16 mouse cellular contexts compared by ENCODE assay signal in genomic region chr1:37956690-37957431, GRCm38 (mm10). TPM values are rescaled to one million over a fixed set of nuclear protein-coding genes. Genes with fewer than 3 reads are reported as not detected.
DNase-seq lines count a peak whose midpoint lies in the region; ATAC-seq and TF ChIP-seq lines count a peak whose summit lies in the region.
"Had no signal": no experiment of that assay in that cellular context is flagged by ENCODE, and none has a peak within 500 bp of the region (broad histone marks: within the 10 kb centered on the region; RNA-seq: fewer than 3 reads in every experiment).

No protein-coding gene starts in this region.

- H3K9ac ChIP-seq in lung, embryonic 14.5 days: no peak overlapping the region
- H3K9ac ChIP-seq in liver, embryonic 12.5 days: no peak overlapping the region
- H3K9ac ChIP-seq: embryonic facial prominence, embryonic 13.5 days; midbrain, embryonic 15.5 days had no signal

- no peak overlapping the region for H3K4me3 ChIP-seq in lung, embryonic 14.5 days (ENCODE audit: low read depth, low read length)
- H3K4me3 ChIP-seq in lung, adult 2 months (replicated peaks; ENCODE audit: extremely low read depth, low read depth, low read length): no peak overlapping the region
- H3K4me3 ChIP-seq in liver, embryonic 12.5 days: no peak overlapping the region
- H3K4me3 ChIP-seq: embryonic facial prominence, embryonic 13.5 days; midbrain, embryonic 15.5 days had no signal

- no peaks in the 10 kb centered on the region for H3K36me3 ChIP-seq in lung, embryonic 14.5 days (ENCODE audit: insufficient read depth)
- no peaks in the 10 kb centered on the region for H3K36me3 ChIP-seq in liver, embryonic 12.5 days
- H3K36me3 ChIP-seq: embryonic facial prominence, embryonic 13.5 days; midbrain, embryonic 15.5 days had no signal

- peak overlapping the region; percentile 72 for H3K27ac ChIP-seq in lung, embryonic 14.5 days (ENCODE audit: low read depth)
- no peak overlapping the region for H3K27ac ChIP-seq in liver, embryonic 12.5 days
- H3K27ac ChIP-seq: embryonic facial prominence, embryonic 13.5 days; midbrain, embryonic 15.5 days had no signal

- TF ChIP-seq CTCF in lung, embryonic 14.5 days (IDR thresholded peaks at IDR 0.05; ENCODE audit: low read depth): peak; percentile 19; the same call in 1 of the 2 replicates
- TF ChIP-seq CTCF in lung, adult 2 months (IDR thresholded peaks at IDR 0.05; ENCODE audit: insufficient read depth, low read length): no peak

- H3K4me2 ChIP-seq in lung, embryonic 14.5 days: peak overlapping the region; percentile 29; the same call in 1 of the 2 replicates
- no peak overlapping the region for H3K4me2 ChIP-seq in liver, embryonic 12.5 days
- H3K4me2 ChIP-seq: embryonic facial prominence, embryonic 13.5 days; midbrain, embryonic 15.5 days had no signal

- peak; percentile 22 to 55 for DNase-seq in frontal cortex, postnatal 10 days (ENCODE audit: low spot score in 2 of 2)
- peak; percentile 92 for DNase-seq in lung, embryonic 14.5 days
- no peak for DNase-seq in lung, adult 2 months
- peak; percentile 15 for DNase-seq in 416B (ENCODE audit: low read depth)
- peak; percentile 66 for DNase-seq in adrenal gland, postnatal 10 days
- DNase-seq in thymus, adult 18-20 months: no peak
- DNase-seq: cerebellum, adult 8-10 months; gastrocnemius, postnatal 25 days; liver had no signal

- H3K9me3 ChIP-seq in lung, embryonic 14.5 days (ENCODE audit: low read depth, low read length): no peaks in the 10 kb centered on the region
- H3K9me3 ChIP-seq in liver, embryonic 12.5 days (replicated peaks): no peaks in the 10 kb centered on the region
- H3K9me3 ChIP-seq: embryonic facial prominence, embryonic 13.5 days; midbrain, embryonic 15.5 days had no signal

- H3K4me1 ChIP-seq in lung, embryonic 14.5 days (ENCODE audit: insufficient read depth): peaks cover 8% of the 10 kb centered on the region
- H3K4me1 ChIP-seq in lung, adult 2 months (ENCODE audit: control insufficient read depth, insufficient read depth, low read length): peaks cover 3% of the 10 kb centered on the region; the same call in 1 of the 2 replicates
- no peaks in the 10 kb centered on the region for H3K4me1 ChIP-seq in liver, embryonic 12.5 days
- H3K4me1 ChIP-seq: embryonic facial prominence, embryonic 13.5 days; midbrain, embryonic 15.5 days had no signal

- no peaks in the 10 kb centered on the region for H3K27me3 ChIP-seq in lung, embryonic 14.5 days (ENCODE audit: insufficient read depth, low read length)
- peaks cover 7% of the 10 kb centered on the region; the same call in 1 of the 2 replicates for H3K27me3 ChIP-seq in liver, embryonic 12.5 days (replicated peaks)
- H3K27me3 ChIP-seq: midbrain, embryonic 15.5 days had no signal

- TF ChIP-seq POLR2A in lung, adult 2 months (IDR thresholded peaks at IDR 0.05; ENCODE audit: borderline replicate concordance, extremely low read depth, low read depth, low read length): no peak

- no peak for ATAC-seq in frontal cortex, adult (ENCODE audit: low TSS enrichment)
- ATAC-seq in lung, embryonic 14.5 days (ENCODE audit: insufficient read depth): peak; percentile 93
- no peak for ATAC-seq in liver, embryonic 12.5 days
- ATAC-seq: midbrain, embryonic 15.5 days had no signal

- WGBS in lung, embryonic 14.5 days: 10% methylated on average over 3 of the region's 3 CpGs
- WGBS in lung, adult 2 months: 3% methylated on average over 3 of the region's 3 CpGs
- 19% methylated on average over 3 of the region's 3 CpGs for WGBS in liver, embryonic 12.5 days (ENCODE audit: insufficient replicate concordance)

RNA-seq across cellular contexts. Expression of gene Lyg1, which starts 0.7 kb away (rescaled TPM):
- polyA plus RNA-seq in lung, embryonic 14.5 days (2014; fragmentation: Nextera tagmentation; extraction: Ambion mirVana): not detected in 2 replicates
- polyA plus RNA-seq in lung, adult 2 months (2012; rRNA removed): 7.4 TPM in 1 of 2 replicates, not detected in the other
- not detected for total RNA-seq in adrenal gland, postnatal 10 days (2021)
- polyA plus RNA-seq in liver, embryonic 12.5 days (2016; fragmentation: Nextera tagmentation; extraction: Ambion mirVana): not detected in 2 replicates
- total RNA-seq: CH12.LX; gastrocnemius, postnatal 25 days; heart, postnatal 25 days; layer of hippocampus, adult 18-20 months had no signal
- polyA plus RNA-seq: embryonic facial prominence, embryonic 13.5 days; midbrain, embryonic 15.5 days had no signal

RNA-seq across cellular contexts. Expression of gene Lyg2, which starts 40.6 kb away (rescaled TPM):
- not detected in 2 replicates for polyA plus RNA-seq in lung, embryonic 14.5 days (2014; fragmentation: Nextera tagmentation; extraction: Ambion mirVana)
- not detected in 2 replicates for polyA plus RNA-seq in lung, adult 2 months (2012; rRNA removed)
- not detected for total RNA-seq in adrenal gland, postnatal 10 days (2021)
- not detected in 2 replicates for polyA plus RNA-seq in liver, embryonic 12.5 days (2016; fragmentation: Nextera tagmentation; extraction: Ambion mirVana)
- total RNA-seq: CH12.LX; gastrocnemius, postnatal 25 days; heart, postnatal 25 days had no signal
- polyA plus RNA-seq: embryonic facial prominence, embryonic 13.5 days; midbrain, embryonic 15.5 days had no signal

RNA-seq across cellular contexts. Expression of gene Txndc9, which starts 40.8 kb away (rescaled TPM):
- 127 and 153 TPM in 2 replicates for polyA plus RNA-seq in lung, embryonic 14.5 days (2014; fragmentation: Nextera tagmentation; extraction: Ambion mirVana)
- polyA plus RNA-seq in lung, adult 2 months (2012; rRNA removed): 5.9 and 9.6 TPM in 2 replicates
- total RNA-seq in adrenal gland, postnatal 10 days (2021): 10 to 100 TPM; 71.0 to 72.7 TPM
- 82.7 and 86.3 TPM in 2 replicates for polyA plus RNA-seq in liver, embryonic 12.5 days (2016; fragmentation: Nextera tagmentation; extraction: Ambion mirVana)

RNA-seq across cellular contexts. Expression of gene Eif5b, which starts 40.9 kb away (rescaled TPM):
- polyA plus RNA-seq in lung, embryonic 14.5 days (2014; fragmentation: Nextera tagmentation; extraction: Ambion mirVana): 25.4 and 25.8 TPM in 2 replicates
- polyA plus RNA-seq in lung, adult 2 months (2012; rRNA removed): 4.3 and 6.9 TPM in 2 replicates
- total RNA-seq in adrenal gland, postnatal 10 days (2021): 10 to 100 TPM; 35.5 to 38.2 TPM
- 28.5 and 28.8 TPM in 2 replicates for polyA plus RNA-seq in liver, embryonic 12.5 days (2016; fragmentation: Nextera tagmentation; extraction: Ambion mirVana)

Comparison
In these comparisons a context has a peak if more than half of its experiments do, and no peak if none do; other contexts are left out.
1. DNase-seq: peak in frontal cortex, postnatal 10 days (2 of 2), lung, embryonic 14.5 days (single experiment), 416B (single experiment) and adrenal gland, postnatal 10 days (single experiment); none in lung, adult 2 months (single experiment) and thymus, adult 18-20 months (0 of 2).